Mouse (Mus musculus): ENCODE results near the gene Fat1.

GRCm38 (mm10) chr8:44998275-44998674 is 63.0 kb downstream of the Fat1 start:
- TF ChIP-seq CTCF (IDR thresholded peaks at IDR 0.05; ENCODE audit: extremely low read depth, insufficient read depth, insufficient read length, insufficient replicate concordance) (no peak), POLR2A (IDR thresholded peaks at IDR 0.05; ENCODE audit: low read depth, low read length) (no peak)
